Mouse (Mus musculus): ENCODE data around the gene Gm26558. TPM values are rescaled to one million over a fixed set of nuclear protein-coding genes. Genes with fewer than 3 reads are reported as not detected.

Gene Gm26558
- total and polyA plus RNA-seq, 3 experiments = not detected

- Histone ChIP-seq H3K27ac (no peak overlapping the region), H3K79me2 (replicated peaks; ENCODE audit: control insufficient read depth, insufficient read depth, low read length) (no peaks in the 10 kb centered on the region), H3K27me3 (ENCODE audit: control insufficient read depth, insufficient read depth, low read length) (no peaks in the 10 kb centered on the region), H3K36me3 (ENCODE audit: control insufficient read depth, insufficient read depth, low read length) (no peaks in the 10 kb centered on the region), H3K9ac (ENCODE audit: low read depth, low read length) (no peak overlapping the region), H3K4me1 (ENCODE audit: control insufficient read depth, insufficient read depth, low read length) (no peaks in the 10 kb centered on the region; the same call in 1 of the 2 replicates), H3K4me3 (no peak overlapping the region)
- no peak for TF ChIP-seq CTCF (IDR thresholded peaks at IDR 0.05)
- TF ChIP-seq POLR2A (IDR thresholded peaks at IDR 0.05; ENCODE audit: insufficient read depth, low read depth, low read length) = no peak
- no peak for TF ChIP-seq EP300 (IDR thresholded peaks at IDR 0.05; ENCODE audit: insufficient read depth, low read depth, low read length)
- DNase-seq = no peak
- 46% methylated on average over 9 of the region's 9 CpGs for WGBS
- intact Hi-C loops (cut with DNase I) = loop anchor here (10.0 kb wide), 1 partner anchor 123 kb away; the partner anchor contains the start of gene Tlk1
Measured at GRCm38 (mm10) chr2:70701571-70701970, 39.7 kb upstream of the Gm26558 start.

GRCm38 (mm10) chr2:70700851-70701250, 38.9 kb upstream of the Gm26558 start:
- TF ChIP-seq EP300 (IDR thresholded peaks at IDR 0.05; ENCODE audit: insufficient read depth, low read depth, low read length) (no peak), POLR2A (IDR thresholded peaks at IDR 0.05; ENCODE audit: insufficient read depth, low read depth, low read length) (no peak), CTCF (IDR thresholded peaks at IDR 0.05) (no peak)
- H3K4me3 ChIP-seq = no peak overlapping the region
- DNase-seq = no peak
- no peak overlapping the region for H3K27ac ChIP-seq
- H3K9ac ChIP-seq (ENCODE audit: low read depth, low read length) = no peak overlapping the region
- H3K27me3 ChIP-seq (ENCODE audit: control insufficient read depth, insufficient read depth, low read length) = no peaks in the 10 kb centered on the region
- H3K36me3 ChIP-seq (ENCODE audit: control insufficient read depth, insufficient read depth, low read length) = no peaks in the 10 kb centered on the region
- H3K4me1 ChIP-seq (ENCODE audit: control insufficient read depth, insufficient read depth, low read length) = no peaks in the 10 kb centered on the region; the same call in 1 of the 2 replicates
- intact Hi-C loops (cut with DNase I) = loop anchor here (10.0 kb wide), 1 partner anchor 124 kb away; the partner anchor contains the start of gene Tlk1
- no peaks in the 10 kb centered on the region for H3K79me2 ChIP-seq (replicated peaks; ENCODE audit: control insufficient read depth, insufficient read depth, low read length)
- WGBS = 88% methylated on average over 3 of the region's 3 CpGs

- DNase-seq = no peak
- H3K27ac ChIP-seq = no peak overlapping the region
- WGBS = 92% methylated on average over 10 of the region's 10 CpGs
- intact Hi-C loops (cut with DNase I) = no loop called here
- no peaks in the 10 kb centered on the region for H3K4me1 ChIP-seq (ENCODE audit: control insufficient read depth, insufficient read depth, low read length)
- no peaks in the 10 kb centered on the region for H3K27me3 ChIP-seq (ENCODE audit: control insufficient read depth, insufficient read depth, low read length)
- no peaks in the 10 kb centered on the region for H3K79me2 ChIP-seq (replicated peaks; ENCODE audit: control insufficient read depth, insufficient read depth, low read length)
- H3K9ac ChIP-seq (ENCODE audit: low read depth, low read length) = no peak overlapping the region
- TF ChIP-seq EP300 (IDR thresholded peaks at IDR 0.05; ENCODE audit: insufficient read depth, low read depth, low read length) (no peak), CTCF (IDR thresholded peaks at IDR 0.05) (no peak), POLR2A (IDR thresholded peaks at IDR 0.05; ENCODE audit: insufficient read depth, low read depth, low read length) (no peak)
- H3K4me3 ChIP-seq = no peak overlapping the region
- H3K36me3 ChIP-seq (ENCODE audit: control insufficient read depth, insufficient read depth, low read length) = no peaks in the 10 kb centered on the region
Measured at GRCm38 (mm10) chr2:70695712-70696111, 33.8 kb upstream of the Gm26558 start.

GRCm38 (mm10) chr2:70690195-70690594, 28.3 kb upstream of the Gm26558 start:
- H3K4me1 ChIP-seq (ENCODE audit: control insufficient read depth, insufficient read depth, low read length) = no peaks in the 10 kb centered on the region
- no peak overlapping the region for H3K27ac ChIP-seq
- no peaks in the 10 kb centered on the region for H3K27me3 ChIP-seq (ENCODE audit: control insufficient read depth, insufficient read depth, low read length)
- TF ChIP-seq EP300 (IDR thresholded peaks at IDR 0.05; ENCODE audit: insufficient read depth, low read depth, low read length) (no peak), CTCF (IDR thresholded peaks at IDR 0.05) (no peak), POLR2A (IDR thresholded peaks at IDR 0.05; ENCODE audit: insufficient read depth, low read depth, low read length) (no peak)
- no peaks in the 10 kb centered on the region for H3K36me3 ChIP-seq (ENCODE audit: control insufficient read depth, insufficient read depth, low read length)
- DNase-seq = no peak
- no peaks in the 10 kb centered on the region for H3K79me2 ChIP-seq (replicated peaks; ENCODE audit: control insufficient read depth, insufficient read depth, low read length)
- 82% methylated on average over 11 of the region's 11 CpGs for WGBS
- no peak overlapping the region for H3K4me3 ChIP-seq
- no peak overlapping the region for H3K9ac ChIP-seq (ENCODE audit: low read depth, low read length)
- intact Hi-C loops (cut with DNase I) = no loop called here

GRCm38 (mm10) chr2:70688454-70689078, 26.7 kb upstream of the Gm26558 start:
- intact Hi-C loops (cut with DNase I) = no loop called here
- H3K27me3 ChIP-seq (ENCODE audit: control insufficient read depth, insufficient read depth, low read length) = no peaks in the 10 kb centered on the region
- TF ChIP-seq CTCF (IDR thresholded peaks at IDR 0.05) (no peak), POLR2A (IDR thresholded peaks at IDR 0.05; ENCODE audit: insufficient read depth, low read depth, low read length) (no peak), EP300 (IDR thresholded peaks at IDR 0.05; ENCODE audit: insufficient read depth, low read depth, low read length) (no peak)
- H3K27ac ChIP-seq = no peak overlapping the region
- no peaks in the 10 kb centered on the region for H3K79me2 ChIP-seq (replicated peaks; ENCODE audit: control insufficient read depth, insufficient read depth, low read length)
- no peak overlapping the region for H3K4me3 ChIP-seq
- no peak for DNase-seq
- WGBS = 94% methylated on average over 21 of the region's 21 CpGs
- H3K9ac ChIP-seq (ENCODE audit: low read depth, low read length) = no peak overlapping the region
- H3K4me1 ChIP-seq (ENCODE audit: control insufficient read depth, insufficient read depth, low read length) = no peaks in the 10 kb centered on the region
- no peaks in the 10 kb centered on the region for H3K36me3 ChIP-seq (ENCODE audit: control insufficient read depth, insufficient read depth, low read length)

- intact Hi-C loops (cut with DNase I) = no loop called here
- H3K4me3 ChIP-seq = no peak overlapping the region
- no peak for TF ChIP-seq EP300 (IDR thresholded peaks at IDR 0.05; ENCODE audit: insufficient read depth, low read depth, low read length)
- TF ChIP-seq POLR2A (IDR thresholded peaks at IDR 0.05; ENCODE audit: insufficient read depth, low read depth, low read length) = no peak
- no peak for TF ChIP-seq CTCF (IDR thresholded peaks at IDR 0.05)
- H3K27me3 ChIP-seq (ENCODE audit: control insufficient read depth, insufficient read depth, low read length) = no peaks in the 10 kb centered on the region
- no peaks in the 10 kb centered on the region for H3K79me2 ChIP-seq (replicated peaks; ENCODE audit: control insufficient read depth, insufficient read depth, low read length)
- H3K27ac ChIP-seq = no peak overlapping the region
- no peak for DNase-seq
- H3K36me3 ChIP-seq (ENCODE audit: control insufficient read depth, insufficient read depth, low read length) = no peaks in the 10 kb centered on the region
- WGBS = 85% methylated on average over 2 of the region's 2 CpGs
- no peak overlapping the region for H3K9ac ChIP-seq (ENCODE audit: low read depth, low read length)
- H3K4me1 ChIP-seq (ENCODE audit: control insufficient read depth, insufficient read depth, low read length) = no peaks in the 10 kb centered on the region
Measured at GRCm38 (mm10) chr2:70682324-70682723, 20.4 kb upstream of the Gm26558 start.
